Comparison of ENCODE assay signal across 33 mouse cellular contexts in the genomic region with DNA sequence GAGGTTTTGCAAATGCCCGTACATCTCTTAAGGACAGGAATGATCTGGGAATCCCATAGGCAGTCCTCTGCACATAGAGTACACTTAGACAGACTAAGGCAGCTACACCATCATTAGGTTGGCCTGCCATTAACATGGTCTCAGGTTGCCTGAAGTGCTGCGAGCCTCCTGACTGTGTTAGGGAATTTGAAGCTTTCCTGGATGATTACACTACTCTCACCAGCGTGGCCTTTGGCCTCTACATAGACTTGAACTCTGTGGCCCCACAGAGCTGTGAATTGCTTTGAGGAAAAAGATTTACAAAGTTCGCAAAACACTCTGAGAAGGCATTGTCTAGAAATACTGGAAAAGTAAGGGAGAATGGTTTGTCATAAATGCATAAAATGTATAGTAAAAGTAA.
"Had no signal": no experiment of that assay in that cellular context is flagged by ENCODE, and none has a peak within 500 bp of the region (broad histone marks: within the 10 kb centered on the region; RNA-seq: fewer than 3 reads in every experiment).

No protein-coding gene starts in this region.

- H3K27ac ChIP-seq: limb, embryonic 10.5 days; limb, embryonic 12.5 days; limb, embryonic 13.5 days; limb, embryonic 15.5 days; liver, embryonic 12.5 days; liver, embryonic 13.5 days; liver, embryonic 14.5 days; liver, embryonic 15.5 days; lung, embryonic 15.5 days; macrophage; midbrain, embryonic 10.5 days; midbrain, embryonic 12.5 days; midbrain, embryonic 13.5 days; midbrain, embryonic 15.5 days; neural tube, embryonic 12.5 days; neural tube, embryonic 13.5 days had no signal

- H3K4me1 ChIP-seq: limb, embryonic 13.5 days; limb, embryonic 15.5 days; liver, embryonic 12.5 days; liver, embryonic 13.5 days; liver, embryonic 15.5 days; lung, embryonic 15.5 days; megakaryocyte, embryonic 14.5 days; midbrain, embryonic 10.5 days; midbrain, embryonic 12.5 days; midbrain, embryonic 13.5 days; midbrain, embryonic 15.5 days; neural tube, embryonic 12.5 days had no signal

- ATAC-seq: liver, embryonic 12.5 days; liver, postnatal 0 days; lung, postnatal 0 days; midbrain, embryonic 13.5 days; midbrain, embryonic 15.5 days; midbrain, embryonic 16.5 days had no signal

- H3K9ac ChIP-seq: limb, embryonic 12.5 days; limb, embryonic 13.5 days; limb, embryonic 15.5 days; liver, embryonic 12.5 days; liver, embryonic 13.5 days; liver, embryonic 14.5 days; liver, embryonic 15.5 days; liver, postnatal 0 days; lung, embryonic 14.5 days; lung, embryonic 15.5 days; midbrain, embryonic 12.5 days; midbrain, embryonic 13.5 days; midbrain, embryonic 15.5 days; neural tube, embryonic 12.5 days; neural tube, embryonic 13.5 days had no signal

- H3K9me3 ChIP-seq: limb, embryonic 10.5 days; limb, embryonic 12.5 days; limb, embryonic 13.5 days; limb, embryonic 15.5 days; liver, embryonic 12.5 days; liver, embryonic 13.5 days; liver, embryonic 15.5 days; lung, embryonic 15.5 days; megakaryocyte, embryonic 14.5 days; midbrain, embryonic 10.5 days; midbrain, embryonic 12.5 days; midbrain, embryonic 13.5 days; midbrain, embryonic 15.5 days; neural tube, embryonic 12.5 days; neural tube, embryonic 13.5 days had no signal

- DNase-seq: left cerebral cortex, postnatal 4 days; liver; liver, embryonic 13.5 days; liver, postnatal 0 days; lung, adult 18-20 months; lung, adult 2 months; lung, embryonic 14.5 days; lung, postnatal 10 days; lung, postnatal 14 days; lung, postnatal 36 days; lung, postnatal 4 days; midbrain, embryonic 14.5 days had no signal

- H3K36me3 ChIP-seq: limb, embryonic 10.5 days; midbrain, embryonic 15.5 days had no signal

- H3K4me3 ChIP-seq: limb, embryonic 10.5 days; limb, embryonic 12.5 days; limb, embryonic 13.5 days; limb, embryonic 15.5 days; liver, embryonic 12.5 days; liver, embryonic 13.5 days; liver, embryonic 15.5 days; lung, embryonic 15.5 days; megakaryocyte, embryonic 14.5 days; midbrain, embryonic 10.5 days; midbrain, embryonic 12.5 days; midbrain, embryonic 13.5 days; midbrain, embryonic 15.5 days; myocyte; neural tube, embryonic 12.5 days; neural tube, embryonic 13.5 days had no signal

- H3K4me2 ChIP-seq: limb, embryonic 12.5 days; limb, embryonic 13.5 days; limb, embryonic 15.5 days; liver, embryonic 11.5 days; liver, embryonic 12.5 days; liver, embryonic 13.5 days; liver, embryonic 15.5 days; lung, embryonic 14.5 days; lung, embryonic 15.5 days; midbrain, embryonic 11.5 days; midbrain, embryonic 12.5 days; midbrain, embryonic 13.5 days; midbrain, embryonic 15.5 days; neural tube, embryonic 12.5 days; neural tube, embryonic 13.5 days had no signal

- H3K27me3 ChIP-seq: limb, embryonic 12.5 days; limb, embryonic 13.5 days; limb, embryonic 15.5 days; liver, embryonic 12.5 days; liver, embryonic 13.5 days; liver, embryonic 15.5 days; lung, embryonic 15.5 days; megakaryocyte, embryonic 14.5 days; midbrain, embryonic 12.5 days; midbrain, embryonic 13.5 days; midbrain, embryonic 15.5 days; neural tube, embryonic 12.5 days; neural tube, embryonic 13.5 days had no signal
